Mouse (Mus musculus) limb, embryonic 14.5 days (tissue): Measurements from ENCODE around the gene Cd101. TPM values are rescaled to one million over a fixed set of nuclear protein-coding genes. Genes with fewer than 3 reads are reported as not detected.
A peak's percentile ranks its signal among the peaks of the same experiment; 100 is the strongest.

Experiments used
- ATAC-seq: fragments of 200-750 bp; cut with Nextera tagmentation; 2 replicates; pipeline ENCODE4 v1.8.0; 2017; ENCODE audit warnings: low read depth, moderate number of reproducible peaks, moderate TSS enrichment; ENCODE audit not compliant: low FRiP score
- DNase-seq: peaks from one replicate; pipeline ENCODE4 v3.0.0-alpha.2; 2015; ENCODE audit warnings: low spot score
- H3K27ac ChIP-seq: fragments of 300-500 bp; sonication (generic); replicated peaks from 2 replicates; pipeline ENCODE4 v1.5.1; 2014; ENCODE audit warnings: low read depth, mild to moderate bottlenecking, low read length, moderate library complexity, mixed read lengths
- H3K27me3 ChIP-seq: fragments of 300-500 bp; sonication (generic); 2 replicates; pipeline ENCODE4 v1.6.1; 2014; ENCODE audit warnings: low read length, mixed read lengths; ENCODE audit not compliant: control insufficient read depth, insufficient read depth
- H3K36me3 ChIP-seq: fragments of 300-500 bp; sonication (generic); 2 replicates; pipeline ENCODE4 v1.6.1; 2014; ENCODE audit warnings: mild to moderate bottlenecking, low read length, moderate library complexity, mixed read lengths; ENCODE audit not compliant: control insufficient read depth, insufficient read depth
- H3K4me1 ChIP-seq: fragments of 300-500 bp; sonication (generic); 2 replicates; pipeline ENCODE4 v1.6.1; 2014; ENCODE audit warnings: antibody characterized with exemption, low read length, mixed read lengths; ENCODE audit not compliant: control insufficient read depth, insufficient read depth
- H3K4me2 ChIP-seq: fragments of 300-500 bp; sonication (generic); replicated peaks from 2 replicates; pipeline ENCODE4 v1.6.1; 2014; ENCODE audit warnings: low read depth, mild to moderate bottlenecking, low read length, moderate library complexity; ENCODE audit not compliant: severe bottlenecking
- H3K4me3 ChIP-seq: fragments of 300-500 bp; sonication (generic); replicated peaks from 2 replicates; pipeline ENCODE4 v1.5.1; 2014; ENCODE audit warnings: low read length
- H3K9ac ChIP-seq: fragments of 300-500 bp; sonication (generic); 2 replicates; pipeline ENCODE4 v1.6.1; 2014; ENCODE audit warnings: mild to moderate bottlenecking, low read depth, low read length, moderate library complexity; ENCODE audit not compliant: severe bottlenecking
- H3K9me3 ChIP-seq: fragments of 300-500 bp; sonication (generic); 2 replicates; pipeline ENCODE4 v1.6.1; 2016; ENCODE audit warnings: low read length; ENCODE audit not compliant: control insufficient read depth
- POLR2A ChIP-seq: fragments of 200-500 bp; IDR thresholded peaks from 2 replicates; pipeline ENCODE4 v1.8.0; 2012; ENCODE audit warnings: inconsistent platforms, mild to moderate bottlenecking, moderate library complexity, borderline replicate concordance; ENCODE audit not compliant: insufficient read depth, insufficient read length; ENCODE audit errors: extremely low read depth
- WGBS: fragments of 180-500 bp; shearing (Covaris S2); extraction: QIAGEN DNeasy Blood & Tissue Kit; methylation state at CpG from one replicate; pipeline ENCODE4 v1.1.7; 2014; 5-methylcytosine and 5-hydroxymethylcytosine counted together
- polyA plus RNA-seq, 2 experiments: library from polyadenylated mRNA; depleted of rRNA in 1 of 2; stranded (reverse) in 1 of 2; unstranded in 1 of 2; fragments of >200 nt; fragmentation: Nextera tagmentation in 1 of 2; extraction: Ambion mirVana in 1 of 2; gene quantifications; 2 replicates each; pipeline versions ENCODE4 v1.2.1 to v1.2.3; 2012 to 2014

Cd101 gene
- polyA plus RNA-seq, 2 experiments: 0.14 to 0.19 TPM

GRCm38 (mm10) chr3:101049997-101050396, 20.6 kb upstream of the Cd101 start:
- Histone ChIP-seq H3K27ac (no peak overlapping the region), H3K4me3 (no peak overlapping the region), H3K9ac (no peak overlapping the region), H3K9me3 (no peaks in the 10 kb centered on the region), H3K27me3 (no peaks in the 10 kb centered on the region), H3K4me2 (no peak overlapping the region), H3K4me1 (peaks cover 7% of the 10 kb centered on the region; the same call in 1 of the 2 replicates), H3K36me3 (peaks cover 31% of the 10 kb centered on the region)
- no peak for ATAC-seq
- DNase-seq: no peak
- TF ChIP-seq POLR2A: no peak
- WGBS: 76% methylated on average over 9 of the region's 9 CpGs

DNA sequence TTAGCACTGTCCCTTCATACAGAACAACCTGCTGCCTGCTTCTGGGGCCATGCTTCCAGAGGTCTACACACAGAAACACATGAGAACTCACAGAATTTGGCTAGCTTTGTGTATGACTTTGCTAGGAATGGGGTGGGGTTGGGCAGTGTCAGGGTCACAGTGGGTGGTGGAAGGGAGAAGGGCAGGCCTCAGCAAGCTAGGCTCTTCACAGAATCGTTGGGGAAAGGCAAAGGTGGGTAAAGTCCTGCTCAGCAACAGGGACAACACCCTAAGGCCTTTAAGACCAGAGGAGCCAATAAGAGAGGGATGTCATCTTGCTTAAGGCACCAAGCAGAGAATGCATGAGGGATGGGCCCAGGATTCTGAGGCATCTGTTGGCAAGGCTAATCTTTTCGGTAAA, 19.4 kb upstream of the Cd101 start:
- H3K9ac ChIP-seq: no peak overlapping the region
- no peak for DNase-seq
- no peak overlapping the region for H3K4me2 ChIP-seq
- peaks cover 10% of the 10 kb centered on the region; the same call in 1 of the 2 replicates for H3K4me1 ChIP-seq
- no peak for ATAC-seq
- TF ChIP-seq POLR2A: no peak
- H3K27ac ChIP-seq: no peak overlapping the region
- WGBS: 77% methylated on average over 2 of the region's 2 CpGs
- H3K36me3 ChIP-seq: peaks cover 34% of the 10 kb centered on the region
- no peaks in the 10 kb centered on the region for H3K27me3 ChIP-seq
- no peak overlapping the region for H3K4me3 ChIP-seq
- H3K9me3 ChIP-seq: no peaks in the 10 kb centered on the region

DNA sequence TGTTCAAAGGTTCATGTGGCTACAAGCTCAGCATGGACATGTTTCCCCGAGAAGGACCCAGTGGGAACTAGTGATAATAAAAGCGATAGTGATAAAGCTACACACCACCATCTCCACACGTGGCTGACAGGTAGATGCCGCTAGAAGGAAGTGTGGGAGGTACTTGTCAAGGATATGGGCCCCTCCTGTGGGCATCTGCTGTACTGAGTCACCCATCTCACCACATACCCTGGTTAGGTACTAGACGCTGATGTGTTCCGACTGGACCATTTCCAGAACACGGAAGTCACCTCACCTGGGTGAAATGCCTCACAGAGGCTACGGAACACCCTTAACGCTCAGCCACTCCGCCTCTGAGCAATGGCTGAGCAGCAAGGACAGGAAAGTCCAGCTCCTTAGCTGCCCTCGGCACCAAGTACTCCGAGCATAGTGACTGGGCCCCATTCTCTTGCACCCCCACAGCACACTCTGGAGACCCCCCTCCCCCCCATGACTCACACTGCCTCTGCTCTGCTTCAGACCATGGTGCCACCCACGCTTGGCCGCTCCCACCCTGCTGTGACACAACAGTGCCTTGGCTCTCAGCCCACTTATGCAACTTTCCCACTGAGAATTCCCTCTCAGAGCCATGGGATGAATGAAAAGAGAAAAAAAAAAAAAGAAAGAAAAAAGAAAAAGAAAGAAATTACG, 18.4 kb upstream of the Cd101 start:
- peaks cover 10% of the 10 kb centered on the region; the same call in 1 of the 2 replicates for H3K4me1 ChIP-seq
- H3K36me3 ChIP-seq: peaks cover 39% of the 10 kb centered on the region
- TF ChIP-seq POLR2A: no peak
- H3K27ac ChIP-seq: no peak overlapping the region
- H3K9ac ChIP-seq: no peak overlapping the region
- no peak overlapping the region for H3K4me2 ChIP-seq
- no peak overlapping the region for H3K4me3 ChIP-seq
- H3K9me3 ChIP-seq: no peaks in the 10 kb centered on the region
- DNase-seq (no peak), ATAC-seq (no peak)
- no peaks in the 10 kb centered on the region for H3K27me3 ChIP-seq
- WGBS: 82% methylated on average over 15 of the region's 15 CpGs

- H3K27ac ChIP-seq: no peak overlapping the region
- no peak for TF ChIP-seq POLR2A
- no peak for ATAC-seq
- peaks cover 10% of the 10 kb centered on the region; the same call in 1 of the 2 replicates for H3K4me1 ChIP-seq
- no peak overlapping the region for H3K4me2 ChIP-seq
- peak; percentile 12 for DNase-seq
- H3K27me3 ChIP-seq: no peaks in the 10 kb centered on the region
- H3K9ac ChIP-seq: no peak overlapping the region
- H3K36me3 ChIP-seq: peaks cover 51% of the 10 kb centered on the region
- 91% methylated on average over 15 of the region's 15 CpGs for WGBS
- no peak overlapping the region for H3K4me3 ChIP-seq
- no peaks in the 10 kb centered on the region for H3K9me3 ChIP-seq
These were observed 16.1 kb upstream of the Cd101 start for GRCm38 (mm10) chr3:101045431-101045830.

- WGBS: 80% methylated on average over 6 of the region's 6 CpGs
These were observed 15.3 kb upstream of the Cd101 start for GRCm38 (mm10) chr3:101044686-101045085.

More at GRCm38 (mm10) chr3:101044686-101045085, 15.3 kb upstream of the Cd101 start:
- peaks cover 49% of the 10 kb centered on the region for H3K36me3 ChIP-seq
- peaks cover 10% of the 10 kb centered on the region; the same call in 1 of the 2 replicates for H3K4me1 ChIP-seq
- DNase-seq (no peak), ATAC-seq (no peak)
- no peak for TF ChIP-seq POLR2A
- no peaks in the 10 kb centered on the region for H3K9me3 ChIP-seq
- no peak overlapping the region for H3K27ac ChIP-seq
- no peak overlapping the region for H3K4me3 ChIP-seq
- H3K9ac ChIP-seq: no peak overlapping the region
- H3K4me2 ChIP-seq: no peak overlapping the region
- H3K27me3 ChIP-seq: no peaks in the 10 kb centered on the region
